Mouse (Mus musculus): ENCODE data around the gene Stab2. TPM values are rescaled to one million over a fixed set of nuclear protein-coding genes. Genes with fewer than 3 reads are reported as not detected.

Gene Stab2
- total RNA-seq, 2 experiments from 2014 or later, result 2.7 to 5.0 TPM

- no peak for DNase-seq (ENCODE audit: low spot score)
Measured at GRCm38 (mm10) chr10:86992238-86992976, 15.4 kb downstream of the Stab2 start.

- DNase-seq (ENCODE audit: low spot score), result no peak
Measured at GRCm38 (mm10) chr10:86990666-86991065, 17.2 kb downstream of the Stab2 start.

- no peak for DNase-seq (ENCODE audit: low spot score)
Measured at GRCm38 (mm10) chr10:86989838-86990237, 18.0 kb downstream of the Stab2 start.

- DNase-seq (ENCODE audit: low spot score), result peak; percentile 50
Measured at GRCm38 (mm10) chr10:86976001-86976726, 31.7 kb downstream of the Stab2 start.

- peak; percentile 25 for DNase-seq (ENCODE audit: low spot score)
Measured at GRCm38 (mm10) chr10:86973276-86973675, 34.5 kb downstream of the Stab2 start.

GRCm38 (mm10) chr10:86972503-86972826 lies 35.4 kb downstream of the Stab2 start:
- DNase-seq (ENCODE audit: low spot score), result no peak

- DNase-seq (ENCODE audit: low spot score), result peak; percentile 65
Measured at GRCm38 (mm10) chr10:86971680-86972502, 35.9 kb downstream of the Stab2 start.

- no peak for DNase-seq (ENCODE audit: low spot score)
Measured at GRCm38 (mm10) chr10:86969346-86969745, 38.5 kb downstream of the Stab2 start.

- DNase-seq (ENCODE audit: low spot score), result no peak
Measured at GRCm38 (mm10) chr10:86961542-86962466, 46.0 kb downstream of the Stab2 start.

- no peak for DNase-seq (ENCODE audit: low spot score)
Measured at GRCm38 (mm10) chr10:86955299-86955698, 52.5 kb downstream of the Stab2 start.

GRCm38 (mm10) chr10:86952696-86953095 lies 55.1 kb downstream of the Stab2 start:
- no peak for DNase-seq (ENCODE audit: low spot score)

- no peak for DNase-seq (ENCODE audit: low spot score)
Measured at GRCm38 (mm10) chr10:86950806-86951205, 57.0 kb downstream of the Stab2 start.

- DNase-seq (ENCODE audit: low spot score), result no peak
Measured at GRCm38 (mm10) chr10:86949886-86950285, 57.9 kb downstream of the Stab2 start.

- peak; percentile 2 for DNase-seq (ENCODE audit: low spot score)
Measured at GRCm38 (mm10) chr10:86947541-86947940, 60.3 kb downstream of the Stab2 start.

GRCm38 (mm10) chr10:86940591-86940990 lies 67.2 kb downstream of the Stab2 start:
- DNase-seq (ENCODE audit: low spot score), result no peak

- DNase-seq (ENCODE audit: low spot score), result no peak
Measured at GRCm38 (mm10) chr10:86934376-86934775, 73.4 kb downstream of the Stab2 start.

GRCm38 (mm10) chr10:86933906-86934305 lies 73.9 kb downstream of the Stab2 start:
- no peak for DNase-seq (ENCODE audit: low spot score)

- no peak for DNase-seq (ENCODE audit: low spot score)
Measured at GRCm38 (mm10) chr10:86933180-86933695, 74.6 kb downstream of the Stab2 start.

GRCm38 (mm10) chr10:86923602-86924001 lies 84.2 kb downstream of the Stab2 start:
- no peak for DNase-seq (ENCODE audit: low spot score)

- DNase-seq (ENCODE audit: low spot score), result no peak
Measured at GRCm38 (mm10) chr10:86915595-86915994, 92.2 kb downstream of the Stab2 start.

GRCm38 (mm10) chr10:86908562-86908961 lies 99.3 kb downstream of the Stab2 start:
- no peak for DNase-seq (ENCODE audit: low spot score)

All from gastrocnemius, adult 18-20 months (tissue).